Mouse (Mus musculus) brain, embryonic 14.5 days (tissue): ENCODE data around the gene Nsa2.

Experiments used
- CTCF ChIP-seq: fragments of 200-500 bp; IDR thresholded peaks from 2 replicates; pipeline ENCODE4 v1.5.1; 2012; ENCODE audit warnings: inconsistent platforms, mild to moderate bottlenecking, moderate library complexity, borderline replicate concordance; ENCODE audit not compliant: insufficient read depth, insufficient read length; ENCODE audit errors: extremely low read depth
- POLR2A ChIP-seq: fragments of 200-500 bp; IDR thresholded peaks from 2 replicates; pipeline ENCODE4 v1.6.1; 2012; ENCODE audit warnings: mild to moderate bottlenecking, inconsistent platforms, borderline replicate concordance; ENCODE audit not compliant: poor library complexity, insufficient read depth, insufficient read length, severe bottlenecking; ENCODE audit errors: extremely low read depth

GRCm38 (mm10) chr13:97086316-97086715 is 51.4 kb downstream of the Nsa2 start:
- TF ChIP-seq POLR2A: no peak
- TF ChIP-seq CTCF: no peak
